Mouse (Mus musculus): Measurements from ENCODE around the gene Cyp4a29. TPM values are rescaled to one million over a fixed set of nuclear protein-coding genes. Genes with fewer than 3 reads are reported as not detected.
"Not testable (repeated sequence)": the region's sequence is repeated elsewhere in the genome, so short reads cannot be mapped to it uniquely, and the experiment has no call there.

The Cyp4a29 gene
- total RNA-seq (2021): not detected
- long read RNA-seq, experiment 1: 0 reads
- long read RNA-seq, experiment 2: 0 reads

- no peak for DNase-seq (ENCODE audit: low spot score in 2 of 2)
Measured at GRCm38 (mm10) chr4:115241784-115242183, at the start of gene Cyp4a29. Gene Cyp4a29, plus strand, starts transcription at chr4:115242084.

DNA sequence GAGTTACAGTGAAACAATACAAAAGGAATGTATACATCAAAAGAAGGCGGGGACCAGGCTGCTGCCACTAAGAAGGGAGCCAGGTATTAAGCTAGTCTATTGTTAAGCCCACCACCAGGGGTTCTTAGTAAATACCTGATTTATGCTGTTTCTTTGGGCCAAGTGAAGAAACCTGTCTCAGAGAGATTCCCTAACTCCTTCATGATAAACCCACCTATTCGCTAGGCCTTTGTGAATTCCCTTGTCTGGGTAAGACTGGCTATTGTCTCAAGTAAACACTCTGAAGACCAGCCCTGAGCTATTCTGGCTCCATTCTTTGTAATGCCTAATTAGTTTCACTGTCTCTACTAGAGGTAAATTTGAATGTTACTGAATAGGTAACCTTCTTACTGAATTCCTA lies 9.0 kb upstream of the Cyp4a29 start:
- not testable (repeated sequence) for DNase-seq (ENCODE audit: low spot score in 2 of 2)

GRCm38 (mm10) chr4:115236462-115237096 lies 5.3 kb upstream of the Cyp4a29 start:
- no peak for DNase-seq (ENCODE audit: low spot score in 2 of 2)

DNA sequence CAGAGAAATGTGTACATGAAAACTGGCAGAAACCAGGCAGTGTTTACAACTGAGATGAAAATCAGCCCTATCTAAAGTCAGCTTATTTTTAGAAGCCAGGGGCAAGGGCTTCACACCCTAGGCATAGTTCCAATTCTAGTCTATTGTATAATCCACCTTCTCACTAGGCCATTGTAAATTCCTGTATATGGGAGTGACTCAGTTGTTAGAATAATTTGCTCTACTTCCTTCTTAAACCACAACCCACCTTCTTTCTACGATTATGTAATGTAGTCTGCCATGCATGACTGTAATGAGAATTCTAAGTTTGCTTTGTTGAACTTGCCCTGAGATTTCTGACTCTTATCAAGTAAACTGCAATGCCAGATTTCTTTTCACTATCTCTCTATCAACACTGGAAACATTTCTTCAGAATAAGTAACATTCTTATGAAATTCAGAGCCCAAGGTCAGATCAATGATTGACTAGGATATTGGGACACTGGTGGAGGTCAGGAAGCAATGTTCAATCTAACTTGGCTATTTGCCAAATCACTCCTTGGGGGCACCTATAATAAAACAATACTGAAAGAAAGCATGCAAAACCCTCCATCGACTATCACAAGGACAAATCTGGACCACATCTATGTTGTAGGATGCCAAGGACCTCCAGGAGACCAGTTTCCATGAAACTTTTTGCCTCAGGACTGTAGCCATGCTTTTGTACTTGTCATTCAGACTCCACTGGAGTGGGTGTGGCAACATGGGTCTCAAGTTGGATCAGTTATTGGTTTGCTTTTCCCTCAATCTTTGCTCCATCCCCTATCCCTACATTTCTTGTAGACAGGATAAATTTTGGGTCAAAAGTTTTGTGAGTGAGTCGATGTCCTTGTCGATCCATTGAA lies 23.0 kb downstream of the Cyp4a29 start:
- DNase-seq (ENCODE audit: low spot score in 2 of 2): not testable (repeated sequence)

DNA sequence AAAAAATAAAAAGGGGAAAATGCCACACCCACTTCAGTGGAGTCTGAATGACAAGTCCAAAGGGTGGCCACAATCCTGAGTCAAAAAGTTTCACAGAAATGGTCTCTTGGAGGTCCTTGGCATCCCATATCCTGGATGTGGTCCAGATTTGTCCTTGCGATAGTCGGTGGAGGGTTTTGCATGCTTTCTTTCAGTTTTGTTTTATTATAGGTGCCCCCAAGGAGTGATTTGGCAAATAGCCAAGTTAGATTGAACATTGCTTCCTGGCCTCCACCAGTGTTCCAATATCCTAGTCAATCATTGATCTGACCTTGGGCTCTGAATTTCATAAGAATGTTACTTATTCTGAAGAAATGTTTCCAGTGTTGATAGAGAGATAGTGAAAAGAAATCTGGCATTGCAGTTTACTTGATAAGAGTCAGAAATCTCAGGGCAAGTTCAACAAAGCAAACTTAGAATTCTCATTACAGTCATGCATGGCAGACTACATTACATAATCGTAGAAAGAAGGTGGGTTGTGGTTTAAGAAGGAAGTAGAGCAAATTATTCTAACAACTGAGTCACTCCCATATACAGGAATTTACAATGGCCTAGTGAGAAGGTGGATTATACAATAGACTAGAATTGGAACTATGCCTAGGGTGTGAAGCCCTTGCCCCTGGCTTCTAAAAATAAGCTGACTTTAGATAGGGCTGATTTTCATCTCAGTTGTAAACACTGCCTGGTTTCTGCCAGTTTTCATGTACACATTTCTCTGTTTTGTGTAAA lies 36.5 kb downstream of the Cyp4a29 start:
- DNase-seq (ENCODE audit: low spot score in 2 of 2): not testable (repeated sequence)

DNA sequence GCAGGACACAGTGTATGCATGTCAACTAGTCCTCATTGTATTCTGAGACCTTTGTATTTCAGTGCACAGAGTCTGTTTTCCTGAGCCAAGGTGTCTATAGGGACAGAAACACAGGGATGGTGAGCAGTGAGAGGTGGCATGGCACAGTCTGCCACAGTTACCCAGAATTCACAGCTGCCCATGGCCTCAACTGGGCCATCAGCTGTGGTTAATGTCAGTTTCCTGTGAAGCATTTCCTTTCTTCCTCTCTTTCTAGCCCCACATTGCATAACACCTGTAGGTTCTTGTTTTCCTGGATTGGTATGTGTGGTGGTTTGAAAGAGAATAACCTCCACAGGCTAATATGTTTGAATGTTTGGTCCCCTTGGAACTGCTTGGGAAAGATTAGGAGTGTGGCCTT lies 38.5 kb downstream of the Cyp4a29 start:
- no peak for DNase-seq (ENCODE audit: low spot score in 2 of 2)

- DNase-seq (ENCODE audit: low spot score in 2 of 2): not testable (repeated sequence)
Measured at GRCm38 (mm10) chr4:115280779-115281178, 38.9 kb downstream of the Cyp4a29 start.

DNA sequence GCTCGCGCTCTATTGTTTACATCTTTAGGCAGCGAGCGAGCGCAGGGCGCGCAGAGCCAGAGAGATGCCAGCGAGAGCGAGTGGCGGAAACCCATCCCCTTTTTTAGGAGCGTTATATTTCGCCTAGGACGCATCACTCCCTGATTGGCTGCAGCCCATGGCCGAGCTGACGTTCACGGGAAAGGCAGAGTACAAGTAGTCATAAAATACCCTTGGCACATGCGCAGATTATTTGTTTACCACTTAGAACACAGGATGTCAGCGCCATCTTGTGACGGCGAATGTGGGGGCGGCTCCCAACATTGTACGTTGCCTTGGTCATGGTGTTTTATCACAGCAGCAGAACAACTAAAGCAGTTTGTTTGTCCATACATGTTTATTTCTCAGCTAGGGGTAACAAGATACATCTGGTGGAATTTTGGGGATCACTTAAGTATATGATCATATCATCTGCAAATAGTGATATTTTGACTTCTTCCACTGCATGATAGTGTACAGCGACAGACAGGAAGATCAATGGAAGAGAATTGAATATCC lies 39.4 kb downstream of the Cyp4a29 start:
- DNase-seq (ENCODE audit: low spot score in 2 of 2): not testable (repeated sequence)

DNA sequence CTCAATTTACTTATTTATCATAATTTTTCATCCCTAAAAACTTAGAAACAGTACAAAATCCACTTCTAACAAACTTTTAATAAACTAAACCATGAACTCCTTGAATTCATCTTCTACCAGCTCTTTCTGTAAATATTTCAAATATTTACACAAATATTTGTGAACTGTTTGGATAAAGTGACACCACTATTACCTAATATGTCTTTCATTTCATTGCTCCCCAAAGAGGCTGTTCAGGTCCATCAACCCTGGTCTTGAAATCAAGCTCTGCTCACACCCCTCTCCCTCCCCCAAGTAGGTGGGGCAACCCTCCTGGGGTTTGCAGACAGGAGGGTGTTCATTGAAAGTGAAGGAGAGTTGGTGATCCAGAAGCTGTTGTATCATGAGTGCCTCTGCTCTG lies 56.9 kb downstream of the Cyp4a29 start, which contains the start of gene Cyp4a12a:
Cyp4a12a (plus strand) TSS at position 301 of the 400 bp plus-strand sequence.
- DNase-seq (ENCODE audit: low spot score in 2 of 2): not testable (repeated sequence)

Other genes with a start within 250 kb of the Cyp4a29 start
- gene Stil, start 241.9 kb upstream of the Cyp4a29 start, total RNA-seq (2021): under 1 TPM; 0.59 to 0.63 TPM
- 1 to 10 TPM; 1.3 to 1.4 TPM for gene Tal1, start 185.7 kb upstream of the Cyp4a29 start, total RNA-seq (2021)
- under 1 TPM; 0.42 to 0.93 TPM for gene Pdzk1ip1, start 153.4 kb upstream of the Cyp4a29 start, total RNA-seq (2021)
- 10 to 100 TPM; 16.8 to 17.1 TPM for gene Cyp4x1, start 107.8 kb upstream of the Cyp4a29 start, total RNA-seq (2021)
- gene Cyp4a12a, start 57.0 kb downstream of the Cyp4a29 start, total RNA-seq (2021): not detected
- gene Cyp4a12b, start 169.5 kb downstream of the Cyp4a29 start, total RNA-seq (2021): under 1 TPM in 1 of 2 experiments, not detected in 1; 0.30 TPM
- gene Cyp4a30b, start 210.5 kb downstream of the Cyp4a29 start, total RNA-seq (2021): not detected